Mouse (Mus musculus) cerebellum, adult 11 months (tissue): Measurements from ENCODE around the gene Fbxl17.

Source experiments
- DNase-seq: peaks from one replicate; pipeline ENCODE4 v3.0.0; 2022

The Fbxl17 gene

GRCm38 (mm10) chr17:63402741-63403681 lies 96.8 kb downstream of the Fbxl17 start:
- DNase-seq = no peak

GRCm38 (mm10) chr17:63402170-63402569 lies 97.6 kb downstream of the Fbxl17 start:
- DNase-seq = no peak

DNA sequence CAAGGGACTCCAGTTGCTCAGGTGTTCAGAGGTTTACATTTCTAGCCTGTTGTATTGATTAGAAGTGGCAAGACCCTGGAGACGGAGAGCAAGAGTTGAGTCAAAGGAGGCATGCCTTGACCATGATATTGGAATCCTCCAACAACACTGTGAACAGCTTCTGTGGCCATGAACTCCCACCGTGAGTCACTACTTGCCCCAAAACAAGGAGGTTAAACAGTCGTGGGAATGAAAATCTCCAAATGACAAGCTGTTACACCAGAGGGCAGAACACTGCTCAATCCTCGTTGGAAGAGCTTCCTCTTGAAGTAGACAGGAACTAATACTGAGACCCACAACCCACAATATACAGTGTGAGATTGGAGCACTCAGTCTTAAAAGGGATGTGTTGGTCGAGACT lies 99.2 kb downstream of the Fbxl17 start:
- DNase-seq = no peak

GRCm38 (mm10) chr17:63399816-63400215 lies 100.0 kb downstream of the Fbxl17 start:
- DNase-seq = no peak

GRCm38 (mm10) chr17:63391506-63391905 lies 108.3 kb downstream of the Fbxl17 start:
- DNase-seq = no peak

- DNase-seq = no peak
Measured at GRCm38 (mm10) chr17:63390951-63391350, 108.9 kb downstream of the Fbxl17 start.

- DNase-seq = no peak
Measured at GRCm38 (mm10) chr17:63370977-63371376, 128.8 kb downstream of the Fbxl17 start.

DNA sequence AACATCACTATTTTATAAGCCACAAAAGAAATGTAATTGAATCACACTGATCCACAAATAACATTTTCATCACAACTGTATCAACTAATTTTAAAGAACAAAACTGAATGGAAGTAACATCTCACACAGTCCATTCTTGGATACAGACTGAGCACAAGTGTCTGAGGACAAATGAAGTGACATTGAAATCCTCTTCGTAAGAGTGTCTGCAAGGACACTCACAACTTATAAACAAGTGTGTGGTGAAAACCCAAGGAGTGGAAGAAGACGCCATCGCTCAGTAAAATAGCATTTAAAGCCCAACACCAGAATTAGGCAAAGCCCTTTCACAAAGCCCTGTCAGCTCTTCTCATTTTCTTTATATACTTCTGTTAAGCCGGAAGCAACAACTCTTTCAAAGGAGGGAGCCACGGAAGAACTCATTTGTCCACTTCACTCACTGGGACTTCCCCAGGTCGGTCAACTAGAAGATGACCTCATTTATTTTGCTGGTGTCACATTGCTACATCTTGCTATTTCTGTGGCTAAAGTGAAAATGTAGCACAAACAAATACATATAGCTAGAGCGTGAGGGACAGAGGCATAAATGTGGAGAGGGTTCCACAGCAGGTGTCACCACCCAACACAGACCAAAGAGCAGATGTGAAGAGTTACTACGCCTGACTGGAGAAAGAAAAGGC lies 130.0 kb downstream of the Fbxl17 start:
- DNase-seq = no peak

DNA sequence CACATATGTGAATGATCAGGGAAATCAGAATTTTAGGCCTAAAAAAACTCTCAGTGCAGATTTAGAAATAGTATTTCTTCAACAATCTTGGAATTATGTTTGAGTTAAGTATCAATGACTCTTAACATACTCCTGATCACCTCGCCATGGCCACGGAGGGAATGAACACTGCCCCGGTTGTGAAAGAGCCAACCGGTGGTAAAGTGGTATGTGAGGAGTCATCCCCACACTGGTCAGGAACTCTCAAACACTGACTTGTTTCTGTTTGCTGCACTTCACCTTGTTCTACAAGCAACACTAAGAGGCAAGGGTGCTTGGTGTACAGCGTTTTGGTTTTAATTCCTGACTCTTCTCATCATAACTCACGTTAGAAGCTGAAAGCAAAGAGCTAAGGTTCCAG lies 132.3 kb downstream of the Fbxl17 start:
- DNase-seq = no peak

DNA sequence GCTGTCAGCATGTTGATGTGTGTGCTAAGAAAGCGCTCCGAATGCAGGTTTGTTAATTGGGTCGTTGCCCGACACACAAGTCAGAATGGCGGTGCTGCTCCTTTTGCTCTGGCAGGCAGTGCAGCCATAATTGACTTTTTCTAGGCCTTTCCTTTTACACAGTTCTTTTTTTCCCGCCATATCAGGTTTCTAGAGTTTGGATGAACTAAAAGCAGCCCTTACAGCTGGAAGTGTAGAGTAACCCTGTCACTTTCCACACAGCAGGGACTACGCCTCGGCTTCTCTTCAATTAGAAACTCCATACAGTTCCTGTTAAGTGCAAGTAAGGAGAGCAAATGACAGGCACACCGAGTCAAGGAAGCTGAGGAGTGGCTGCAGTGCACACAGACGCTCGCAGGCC lies 133.8 kb downstream of the Fbxl17 start:
- no peak for DNase-seq

DNA sequence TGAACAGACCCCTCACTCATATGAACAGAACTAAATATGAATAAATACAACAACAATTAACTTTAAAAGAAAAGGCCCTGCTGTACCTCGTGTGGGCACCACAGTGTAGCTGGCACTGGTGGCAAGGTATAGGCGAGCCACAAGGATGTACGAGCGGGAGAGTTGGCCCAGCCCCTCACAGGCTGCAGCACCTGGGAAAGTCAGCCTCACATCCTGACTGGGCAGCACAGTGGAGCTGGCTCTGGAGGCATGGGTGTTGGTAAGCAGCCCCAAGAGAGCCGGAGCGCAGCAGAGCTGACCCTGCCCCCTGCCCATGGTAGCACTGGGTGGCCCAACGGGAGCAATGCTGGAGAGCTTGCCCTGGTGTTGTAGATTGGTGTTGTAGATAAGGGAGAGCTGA lies 135.2 kb downstream of the Fbxl17 start:
- DNase-seq = no peak

GRCm38 (mm10) chr17:63362196-63362595 lies 137.6 kb downstream of the Fbxl17 start:
- DNase-seq = no peak

DNA sequence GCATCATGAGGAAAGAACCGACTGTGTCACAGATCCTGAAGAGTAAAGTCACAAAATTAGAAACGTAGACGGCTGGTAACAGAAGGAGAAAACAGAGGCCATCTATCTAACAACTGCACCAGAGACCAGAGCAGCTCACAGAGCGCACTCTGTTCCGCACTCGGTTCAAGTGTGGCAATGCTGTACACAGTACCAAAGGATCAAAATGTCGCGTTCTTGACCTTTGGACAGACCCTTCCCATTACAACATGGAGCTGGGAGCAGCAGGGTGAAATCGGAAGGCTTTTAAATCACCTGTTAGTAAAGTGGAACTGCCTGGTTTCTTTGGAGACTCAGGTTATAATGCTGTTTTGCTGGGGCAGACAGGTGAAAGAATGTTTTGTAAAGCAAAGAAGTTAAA lies 138.1 kb downstream of the Fbxl17 start:
- DNase-seq = no peak

DNA sequence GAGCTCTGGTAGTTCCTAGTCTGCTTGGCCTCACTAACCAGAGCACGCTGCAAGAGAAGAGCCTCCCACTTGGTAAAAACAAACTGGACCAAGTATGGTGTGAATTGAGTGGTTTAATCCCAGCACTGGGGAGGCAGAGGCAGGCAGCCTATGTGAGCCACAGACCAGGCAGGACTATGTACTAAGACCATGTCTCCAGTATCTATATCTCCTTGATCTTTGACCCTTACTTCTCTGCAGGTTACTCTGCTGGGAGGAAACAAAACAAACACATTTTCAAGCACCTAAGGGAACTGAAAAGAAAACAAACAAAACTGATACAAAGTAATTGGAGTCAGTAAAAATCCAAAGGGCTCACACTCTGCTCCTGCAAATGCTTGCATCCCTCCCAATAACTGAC lies 141.0 kb downstream of the Fbxl17 start:
- no peak for DNase-seq

DNA sequence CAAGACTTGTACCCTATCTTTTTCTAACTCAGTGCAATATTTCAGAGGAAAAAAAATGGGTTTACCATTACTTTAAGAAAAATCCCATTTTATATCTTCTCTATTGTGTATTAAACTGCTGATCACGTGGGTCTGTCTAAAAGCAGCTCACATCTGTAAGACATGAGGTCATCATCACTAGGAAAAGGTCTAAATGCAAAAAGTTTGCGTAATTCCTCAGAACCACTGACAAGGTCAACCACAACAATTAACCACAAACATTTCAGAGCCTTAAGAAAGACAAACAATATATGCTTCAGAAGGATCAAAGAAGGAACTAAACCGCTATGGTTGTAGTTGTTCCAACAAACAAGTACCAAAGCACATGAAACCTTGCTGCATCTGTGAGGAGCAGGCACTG lies 143.6 kb downstream of the Fbxl17 start:
- DNase-seq = no peak

- DNase-seq = no peak
Measured at GRCm38 (mm10) chr17:63352634-63353195, 147.1 kb downstream of the Fbxl17 start.

GRCm38 (mm10) chr17:63351682-63352081 lies 148.1 kb downstream of the Fbxl17 start:
- DNase-seq = no peak

DNA sequence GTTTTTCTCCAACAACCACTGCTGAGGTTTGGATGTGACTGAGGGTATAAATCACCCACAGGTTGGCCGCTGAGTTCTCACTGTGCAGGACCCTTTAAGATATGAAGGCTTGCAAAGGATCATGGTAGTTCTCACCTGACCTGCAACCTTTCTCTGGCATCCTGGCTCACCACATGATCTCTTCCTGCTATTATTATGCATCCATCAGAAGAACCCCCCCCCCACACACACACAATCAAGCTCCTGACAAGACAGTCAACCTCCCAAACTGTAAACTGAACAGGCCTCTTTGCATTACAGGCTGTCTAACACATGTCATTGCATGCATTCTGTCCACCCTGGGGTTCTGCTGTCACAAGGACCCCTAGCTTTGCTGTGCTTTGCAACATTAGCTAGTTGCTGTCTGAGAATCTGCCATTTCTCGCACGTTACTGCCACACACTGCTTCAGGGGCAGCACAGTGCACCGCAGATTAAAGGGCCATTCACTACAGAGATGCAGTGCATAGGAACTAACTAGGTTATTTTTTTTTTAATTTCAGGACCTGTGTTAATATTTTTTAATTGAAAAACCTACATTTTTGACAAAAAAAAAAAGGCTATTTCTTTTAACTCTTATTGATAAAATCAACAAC lies 148.8 kb downstream of the Fbxl17 start:
- DNase-seq = no peak

DNA sequence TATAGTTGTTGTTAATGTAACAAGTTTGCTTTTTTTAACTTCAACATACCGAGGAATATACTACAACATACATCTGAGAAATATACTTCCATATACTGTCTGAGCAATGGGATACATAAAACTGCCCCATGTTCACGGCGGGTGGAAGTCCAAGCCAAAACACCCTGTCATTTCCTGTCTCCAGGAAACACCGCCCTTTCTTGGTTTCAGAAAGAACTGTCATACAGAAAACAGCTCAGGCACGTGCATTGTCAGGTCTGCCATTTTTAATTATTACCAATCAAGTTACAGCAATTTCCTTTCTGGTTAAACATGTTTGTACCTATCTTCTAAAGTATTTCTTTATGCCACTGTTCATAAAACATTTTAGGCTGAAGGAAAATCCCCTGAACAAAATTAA lies 155.7 kb downstream of the Fbxl17 start:
- DNase-seq = no peak

DNA sequence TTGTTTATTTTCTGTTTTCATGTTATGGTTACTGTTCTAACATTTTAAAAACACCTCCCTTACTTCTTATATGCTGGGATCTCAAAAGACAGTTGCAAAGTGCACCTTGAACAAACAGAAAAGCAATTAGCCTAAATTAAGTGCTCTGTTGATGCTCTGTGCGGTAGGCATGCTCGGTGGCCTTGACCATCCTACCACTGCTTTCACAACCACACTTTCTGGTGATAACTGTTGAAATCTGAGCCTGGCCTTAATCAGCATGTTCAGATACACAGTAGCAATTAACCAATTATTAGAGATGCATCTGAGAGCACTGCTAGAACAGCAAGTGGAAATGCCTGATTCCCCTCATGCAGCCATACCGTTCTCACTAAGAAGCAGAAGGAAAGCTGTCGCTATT lies 156.7 kb downstream of the Fbxl17 start:
- no peak for DNase-seq

DNA sequence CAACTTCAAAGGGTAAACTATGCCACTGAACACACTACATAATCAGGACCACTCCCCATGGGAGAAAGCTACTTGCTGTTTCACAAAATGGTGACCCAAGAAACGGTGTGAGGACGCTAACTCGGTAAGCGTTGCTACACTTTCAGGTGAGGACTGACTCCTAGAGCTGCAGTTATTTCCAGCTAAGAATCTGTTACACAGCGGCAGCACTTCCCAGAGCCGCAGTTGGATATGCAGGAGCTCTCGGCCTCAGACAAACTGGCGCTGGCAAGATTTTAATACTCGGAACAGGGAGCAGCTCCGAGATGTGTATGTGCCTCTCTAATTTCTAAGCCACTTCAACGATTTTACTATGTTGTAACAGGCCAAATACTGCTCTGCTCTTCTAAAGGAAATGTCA lies 157.4 kb downstream of the Fbxl17 start:
- no peak for DNase-seq

- DNase-seq = no peak
Measured at GRCm38 (mm10) chr17:63341203-63341602, 158.6 kb downstream of the Fbxl17 start.

DNA sequence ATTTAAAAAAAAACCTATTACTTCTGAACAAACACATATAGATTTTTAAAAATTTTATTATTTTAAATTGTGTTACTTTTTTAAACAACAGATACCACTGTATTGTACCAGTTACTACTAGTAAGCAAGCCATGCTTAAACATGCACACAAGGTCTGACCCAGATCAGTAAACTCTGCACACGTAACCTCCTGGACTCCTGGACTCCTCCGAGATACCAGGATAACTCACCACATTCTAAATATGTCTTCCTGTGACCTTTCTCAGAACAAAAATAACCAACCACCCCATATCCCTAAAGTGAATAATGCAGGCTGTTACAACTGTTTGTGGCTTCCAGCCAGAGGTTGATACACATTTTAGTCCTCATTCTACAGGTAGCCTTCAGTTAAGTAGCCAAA lies 170.9 kb downstream of the Fbxl17 start:
- no peak for DNase-seq

DNA sequence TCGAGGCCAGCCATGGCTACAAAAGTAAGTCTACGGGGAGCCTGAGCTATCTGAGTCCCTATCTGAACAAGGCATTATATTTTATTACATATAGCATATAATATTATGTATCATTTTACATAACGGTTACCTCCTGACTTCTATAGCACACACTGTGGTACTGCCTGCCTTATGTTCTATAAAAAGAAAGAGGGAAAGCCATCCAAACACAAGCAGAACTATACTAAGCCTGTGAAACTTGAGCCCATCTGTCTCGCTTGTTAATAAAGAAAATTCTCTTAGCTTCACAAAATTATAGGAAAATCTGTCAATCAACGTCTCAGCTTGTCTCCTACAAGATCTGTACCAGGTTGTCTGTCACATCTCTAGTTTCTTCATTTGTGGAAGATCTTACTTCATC lies 173.6 kb downstream of the Fbxl17 start:
- DNase-seq = no peak
